Mouse (Mus musculus): ENCODE measurements around the gene Sema3e.

Sema3e gene

DNA sequence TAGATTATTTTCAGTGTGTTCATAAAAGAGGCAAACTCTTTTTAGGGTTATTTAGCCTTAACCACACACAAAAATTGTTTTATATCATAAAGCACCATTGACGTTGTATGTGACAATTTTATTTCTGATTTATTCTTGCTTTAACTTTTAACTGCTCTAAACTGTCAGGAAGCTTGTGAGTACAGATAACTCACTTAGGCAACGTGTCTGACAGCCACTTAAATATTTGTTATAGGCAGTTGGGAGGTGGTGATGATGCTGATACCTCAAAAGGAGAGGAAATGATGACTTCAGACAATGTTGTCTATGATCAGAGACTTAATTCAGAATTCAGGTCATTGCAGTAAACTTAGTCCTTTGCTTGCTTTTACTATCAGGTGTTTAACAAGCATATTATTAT lies 181.7 kb downstream of the Sema3e start:
- DNase-seq (ENCODE audit: low spot score in 2 of 2), result no peak

DNA sequence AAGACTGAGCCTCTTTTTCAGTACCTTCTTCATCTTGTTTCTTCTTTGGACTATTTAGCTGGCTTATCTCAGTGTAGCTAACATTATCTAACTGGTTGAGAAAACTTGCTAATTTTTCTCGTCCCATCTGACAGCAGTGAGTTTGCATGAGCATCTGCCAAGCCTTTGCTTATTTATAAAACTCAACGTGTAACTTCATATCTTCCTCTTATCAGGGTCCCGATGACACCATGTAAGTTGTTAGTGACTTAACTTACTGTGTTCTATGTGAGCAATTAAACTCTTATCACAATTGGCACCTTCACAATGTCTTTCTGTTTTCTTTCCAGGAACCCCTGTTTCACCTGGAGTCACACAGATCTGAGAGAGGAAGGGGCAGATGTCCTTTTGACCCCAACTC lies 184.9 kb downstream of the Sema3e start:
- no peak for DNase-seq (ENCODE audit: low spot score in 2 of 2)

DNA sequence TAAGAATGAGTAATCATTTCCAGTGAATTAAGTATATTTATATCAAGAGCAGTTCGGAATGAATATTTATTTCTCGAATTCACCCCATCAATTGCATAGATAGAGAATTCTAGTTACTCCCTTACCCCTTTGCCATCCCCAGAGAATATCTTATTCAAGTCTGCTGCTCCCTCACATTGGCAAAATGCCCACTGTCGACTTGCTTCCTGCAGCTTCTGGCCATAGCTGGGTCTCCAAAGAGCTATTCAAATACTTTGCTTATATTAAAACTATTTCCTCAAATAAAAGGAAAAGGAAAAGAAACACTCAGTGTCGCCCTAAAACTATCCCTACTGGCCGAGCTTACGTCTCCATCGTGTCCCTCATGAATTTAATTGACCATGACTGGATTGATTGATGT lies 191.1 kb downstream of the Sema3e start:
- peak in 1 of 2 experiments; percentile 7 for DNase-seq (ENCODE audit: low spot score in 2 of 2)

DNA sequence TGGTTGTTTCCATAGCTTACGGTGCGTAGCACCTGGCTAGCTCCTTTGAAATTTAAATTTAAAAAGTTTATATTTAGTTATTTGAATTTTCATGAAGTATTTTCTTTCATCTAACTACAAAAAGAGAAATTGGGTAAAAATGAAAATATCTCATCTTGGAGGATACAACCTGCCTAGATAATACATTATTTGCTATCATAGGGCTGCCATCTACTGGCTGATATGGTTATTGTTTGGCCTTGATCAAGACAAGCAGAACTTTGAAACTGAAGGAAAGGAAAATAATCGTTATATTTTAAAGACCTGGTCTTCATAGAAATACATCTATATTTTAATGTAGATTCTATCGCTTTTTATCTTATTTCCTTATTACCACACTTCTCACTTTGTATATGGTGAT lies 193.6 kb downstream of the Sema3e start:
- DNase-seq (ENCODE audit: low spot score in 2 of 2), result peak in 1 of 2 experiments; percentile 8

DNA sequence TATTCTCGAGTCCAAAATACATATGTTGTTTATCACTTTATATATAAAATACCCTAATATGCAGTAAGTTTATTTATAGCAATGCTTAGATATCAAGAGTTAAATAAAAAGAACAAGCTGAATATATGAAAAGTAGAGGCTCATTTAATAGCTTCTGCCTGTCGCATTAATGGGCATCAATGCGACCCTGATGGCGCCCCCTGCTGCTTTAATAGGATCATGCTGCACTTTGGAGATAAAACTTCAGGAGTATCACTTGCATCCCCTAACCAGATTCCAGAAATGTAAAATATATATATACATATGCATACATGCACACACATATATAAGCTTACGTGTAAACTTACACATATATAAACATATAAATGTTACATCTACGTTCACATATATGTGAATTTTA lies 199.4 kb downstream of the Sema3e start:
- DNase-seq (ENCODE audit: low spot score in 2 of 2), result no peak

DNA sequence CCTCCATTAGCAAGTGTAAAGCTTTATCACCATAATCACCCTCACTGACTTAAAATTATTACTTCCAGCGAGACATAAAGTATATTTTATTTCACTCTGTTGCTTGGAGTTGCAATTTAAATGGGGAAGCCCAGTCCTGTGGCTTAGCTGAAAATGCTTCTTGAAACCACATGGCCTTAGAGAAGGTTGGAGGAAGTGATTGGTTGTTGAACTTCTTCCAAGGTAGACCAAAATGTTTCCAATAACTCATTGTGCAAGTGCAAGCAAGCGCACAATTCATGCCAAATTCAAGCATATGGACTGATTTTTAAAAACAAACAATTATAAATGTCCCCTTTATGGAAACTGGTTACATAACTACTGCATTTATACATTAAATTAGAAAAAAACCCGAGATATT lies 206.0 kb downstream of the Sema3e start:
- no peak for DNase-seq (ENCODE audit: low spot score in 2 of 2)

DNA sequence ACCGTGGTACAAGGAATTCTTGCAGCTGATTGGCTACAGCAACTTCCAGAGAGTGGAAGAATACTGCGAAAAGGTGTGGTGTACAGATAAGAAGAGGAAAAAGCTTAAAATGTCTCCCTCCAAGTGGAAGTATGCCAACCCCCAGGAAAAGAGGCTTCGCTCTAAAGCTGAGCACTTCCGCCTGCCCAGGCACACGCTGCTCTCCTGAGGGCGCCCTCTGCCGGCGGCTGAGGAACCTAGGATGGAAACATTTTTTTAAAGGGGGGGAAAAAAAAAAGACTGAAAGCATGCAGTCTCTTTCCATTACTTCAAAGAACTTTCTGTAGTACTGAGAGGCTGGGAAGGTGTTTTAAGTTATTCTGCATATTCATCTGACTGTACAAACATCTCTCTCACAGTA lies 227.5 kb downstream of the Sema3e start:
- DNase-seq (ENCODE audit: low spot score in 2 of 2), result peak in 1 of 2 experiments; percentile 17

DNA sequence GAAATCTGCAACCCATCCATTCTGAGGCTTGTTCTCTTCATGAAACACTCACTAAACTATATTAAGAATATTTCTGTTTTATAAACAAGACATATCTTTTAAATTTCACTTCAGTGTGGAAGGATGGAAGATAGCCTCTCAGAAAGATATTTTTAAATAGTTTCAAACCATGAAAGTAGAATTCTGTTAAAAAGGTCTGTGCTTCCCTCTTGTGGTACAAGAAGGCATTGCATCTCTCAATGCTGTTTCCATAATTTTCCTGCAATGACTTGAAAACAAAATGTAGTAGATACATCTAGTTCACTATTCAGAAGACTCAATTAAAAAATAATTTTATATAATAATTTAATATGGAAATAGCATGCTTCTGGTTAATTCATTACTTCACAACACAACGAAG lies 228.3 kb downstream of the Sema3e start:
- DNase-seq (ENCODE audit: low spot score in 2 of 2), result peak in 1 of 2 experiments; percentile 19

DNA sequence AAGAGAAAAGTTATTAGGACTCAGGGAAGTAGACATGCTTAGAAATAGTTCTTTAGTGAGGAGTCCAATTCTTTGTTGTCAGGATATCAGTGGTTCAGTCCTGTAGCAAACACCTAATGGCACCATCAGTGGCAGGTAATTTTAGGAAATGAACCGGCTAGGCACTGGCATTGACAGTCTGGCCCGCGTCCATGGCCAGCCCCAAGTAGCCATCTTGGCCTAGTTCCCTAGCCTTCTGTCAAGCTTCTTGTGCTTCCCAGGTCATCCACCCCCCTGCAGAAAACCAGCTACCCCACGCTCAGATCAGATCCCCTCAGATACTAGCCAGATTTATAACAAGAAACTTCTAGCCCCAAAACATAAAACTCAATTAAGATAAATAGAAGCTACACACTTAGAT lies 235.1 kb downstream of the Sema3e start:
- DNase-seq (ENCODE audit: low spot score in 2 of 2), result no peak

DNA sequence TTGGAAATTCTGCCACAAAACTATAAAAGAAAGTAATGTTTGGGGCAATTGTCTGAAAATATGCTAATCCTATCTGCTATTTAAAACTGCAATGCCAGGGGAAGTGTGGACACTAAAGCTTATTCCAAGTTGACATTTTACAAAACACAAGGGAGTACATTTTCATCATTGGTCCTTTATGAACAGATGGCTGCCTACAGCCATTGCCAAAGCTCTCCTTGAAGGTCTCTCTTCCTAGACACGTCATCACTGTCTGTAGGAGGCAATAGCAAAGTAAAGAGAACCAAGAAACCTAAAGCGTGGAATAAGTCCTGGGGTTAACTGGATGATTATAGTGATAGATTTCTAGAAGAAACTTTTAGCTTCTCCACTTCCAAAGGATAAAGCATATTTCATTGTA lies 242.3 kb downstream of the Sema3e start:
- no peak for DNase-seq (ENCODE audit: low spot score in 2 of 2)
